Mouse (Mus musculus) monocyte, adult 5-6 weeks (primary cell): ENCODE measurements around the gene Mymx. TPM values are rescaled to one million over a fixed set of nuclear protein-coding genes. Genes with fewer than 3 reads are reported as not detected.

Experiments
- ATAC-seq: fragments of 153-309, 156-312 bp; replicated peaks from 2 replicates; pipeline ENCODE4 v1.8.0; 2017; ENCODE audit warnings: mild to moderate bottlenecking; ENCODE audit not compliant: low TSS enrichment, insufficient number of reproducible peaks, severe bottlenecking, poor library complexity, low FRiP score
- total RNA-seq: library from RNA; stranded (forward); fragments of 200-1000, 200-491, 200-594 nt; gene quantifications from 3 replicates; pipeline ENCODE4 v1.2.3, GENCODE M21; 2017

The Mymx gene
- total RNA-seq, 1 experiment from 2014 or later = not detected

DNA sequence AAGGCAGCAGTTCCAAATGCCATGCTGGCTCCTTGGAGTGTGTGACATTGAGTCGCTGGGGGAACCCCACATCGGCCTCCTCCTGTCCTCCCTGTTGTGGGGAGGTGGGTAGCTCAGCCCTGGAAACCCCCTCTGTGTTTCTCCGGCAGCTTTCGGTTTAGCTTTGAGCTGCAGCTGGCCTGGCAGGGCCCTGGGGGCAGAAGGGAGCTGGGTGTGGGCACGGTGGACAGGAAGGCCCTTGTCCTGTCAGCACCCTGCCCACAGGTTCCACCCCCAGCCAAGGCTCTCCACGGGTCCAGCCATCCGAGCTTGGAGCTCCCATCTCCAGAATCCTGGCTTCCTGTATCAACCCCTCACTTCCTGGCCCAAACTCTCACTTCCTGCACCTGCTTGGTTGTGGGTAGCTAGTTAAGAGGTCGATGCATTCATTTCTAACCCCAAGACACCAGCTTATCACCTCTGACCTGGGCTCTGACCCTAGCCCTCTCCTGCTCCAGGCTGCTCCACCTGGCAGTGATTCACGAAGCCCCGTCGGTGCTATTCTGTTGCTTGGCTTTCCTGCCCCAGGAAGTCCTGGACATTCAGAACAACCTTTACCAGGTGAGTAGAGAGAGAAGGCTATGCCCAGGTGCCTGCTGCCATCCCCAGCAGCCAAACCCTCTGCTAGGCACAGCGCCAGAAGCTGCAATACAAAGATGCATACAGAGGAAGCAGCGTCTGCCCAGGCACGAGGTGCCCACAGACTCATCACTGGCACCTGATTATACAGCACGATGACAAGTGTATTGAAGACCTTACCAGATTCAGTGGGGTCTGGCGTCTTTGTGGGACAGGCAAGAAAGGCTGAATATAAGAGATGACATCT lies 43.7 kb downstream of the Mymx start:
- ATAC-seq = no peak

DNA sequence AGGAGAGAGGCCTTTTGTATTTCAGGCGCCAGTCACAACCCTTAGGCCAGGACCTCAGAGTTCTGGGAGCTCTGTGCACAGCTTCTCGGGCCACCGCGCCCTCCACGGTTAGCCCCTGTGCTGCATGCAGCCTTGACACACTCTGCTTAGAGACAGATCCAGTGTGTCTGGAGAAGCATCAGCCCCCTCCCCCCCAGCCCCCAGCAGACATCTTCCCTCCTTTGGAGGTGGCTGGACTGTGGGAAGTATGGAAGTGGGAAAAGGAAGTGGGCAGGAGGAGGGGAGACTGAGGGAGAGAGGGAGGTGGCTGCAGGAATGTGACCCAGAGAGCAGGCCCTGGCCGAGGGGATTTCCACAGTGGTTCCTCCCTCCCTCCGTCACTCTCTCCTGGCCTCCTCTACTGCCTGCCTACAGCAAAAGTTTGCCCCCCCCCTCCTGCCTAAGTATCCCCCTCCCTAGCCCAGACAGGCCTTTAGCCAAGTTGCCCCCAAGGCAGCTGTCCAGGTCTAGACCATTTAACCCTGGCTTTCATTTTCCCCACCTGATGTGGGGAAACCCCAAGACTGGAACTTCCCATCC lies 44.6 kb downstream of the Mymx start:
- no peak for ATAC-seq

DNA sequence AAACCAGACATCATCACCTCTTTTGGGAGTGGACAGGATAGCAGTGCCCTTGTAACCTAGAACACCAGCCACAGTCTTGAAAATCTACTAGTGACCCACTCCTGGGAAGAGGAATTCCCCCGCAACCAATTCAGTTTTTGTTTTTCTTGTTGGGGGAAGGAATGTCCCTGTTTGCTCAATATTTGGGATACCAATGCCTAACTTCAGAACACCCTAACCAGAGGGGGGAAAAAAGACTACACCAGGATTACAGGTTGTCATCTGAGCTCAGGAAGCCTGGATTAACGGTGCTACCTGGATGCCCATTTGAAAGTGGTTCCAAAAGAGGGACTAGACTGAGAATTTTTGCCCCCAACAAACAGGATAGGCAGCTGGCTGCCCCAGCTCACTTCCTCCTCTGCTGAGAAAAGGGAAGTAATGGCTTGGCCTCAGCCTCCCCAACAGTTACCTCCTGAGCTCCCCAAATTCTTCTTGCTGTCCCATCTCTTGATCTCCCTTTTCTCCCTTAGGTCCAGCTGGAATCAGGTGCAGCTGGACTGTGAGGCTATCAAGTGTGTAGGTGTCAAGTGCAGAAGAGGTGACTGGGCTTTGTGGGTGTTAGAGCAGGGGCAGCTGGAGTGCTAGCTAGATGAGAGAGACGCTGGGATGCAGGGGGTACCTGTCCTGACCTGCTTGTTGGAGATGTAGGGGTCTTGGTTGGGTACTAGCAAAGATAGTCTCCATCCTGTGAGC lies 45.2 kb downstream of the Mymx start:
- 0 out of 2 replicates have a peak, but pooled peaks have one; percentile 16 for ATAC-seq

DNA sequence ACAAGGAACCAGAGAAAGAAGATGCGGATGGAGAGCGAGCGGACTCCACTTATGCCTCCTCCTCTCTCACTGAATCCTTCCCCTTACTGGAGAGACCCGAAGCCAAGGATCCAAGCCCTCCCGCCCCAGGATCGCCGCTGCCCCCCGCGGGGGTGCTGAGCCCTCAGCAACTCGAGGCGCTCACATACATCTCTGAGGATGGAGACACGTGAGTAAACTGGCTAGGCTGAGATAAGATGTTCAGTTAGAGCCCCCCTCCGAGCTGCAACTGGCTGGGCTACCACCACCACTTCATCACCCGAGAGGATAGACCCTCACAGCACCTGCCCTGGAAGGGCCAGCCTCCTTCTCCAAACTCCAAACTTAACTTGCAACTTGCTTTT lies 45.8 kb downstream of the Mymx start:
- no peak for ATAC-seq

DNA sequence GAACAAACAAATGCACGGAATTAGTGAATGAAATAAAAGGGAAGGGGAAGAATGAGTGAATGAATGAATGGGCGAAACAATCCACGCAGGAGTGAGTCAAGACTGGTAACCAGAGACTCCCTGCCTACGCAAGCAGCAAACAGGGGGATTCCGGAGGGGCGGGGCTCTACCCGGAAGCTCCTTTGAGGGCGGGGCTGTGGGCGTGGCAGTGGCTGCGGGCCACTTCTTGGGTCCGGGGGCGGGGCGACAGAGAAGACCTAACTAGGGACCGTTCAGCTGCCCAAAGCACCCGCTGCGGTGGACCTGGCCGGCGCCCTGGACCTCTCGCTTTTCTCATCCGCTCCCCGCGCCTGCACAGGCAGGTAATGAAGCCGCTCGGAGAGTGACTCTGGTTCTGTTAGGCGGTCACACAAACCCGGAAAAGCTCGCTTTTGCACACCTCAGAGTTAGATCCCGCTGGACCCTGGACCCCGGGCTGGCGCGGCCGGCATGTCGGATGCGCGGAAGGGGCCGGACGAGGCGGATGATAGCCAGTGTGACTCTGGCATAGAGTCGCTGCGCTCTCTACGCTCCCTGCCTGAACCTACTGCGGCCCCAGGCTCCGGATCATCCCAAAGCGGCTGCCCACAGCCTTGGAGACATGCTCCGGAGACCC lies 46.3 kb downstream of the Mymx start, which contains the start of gene Nfkbie:
Nfkbie (plus strand) TSS at position 252 of the 655 bp plus-strand sequence.
- peak; percentile 69 for ATAC-seq

DNA sequence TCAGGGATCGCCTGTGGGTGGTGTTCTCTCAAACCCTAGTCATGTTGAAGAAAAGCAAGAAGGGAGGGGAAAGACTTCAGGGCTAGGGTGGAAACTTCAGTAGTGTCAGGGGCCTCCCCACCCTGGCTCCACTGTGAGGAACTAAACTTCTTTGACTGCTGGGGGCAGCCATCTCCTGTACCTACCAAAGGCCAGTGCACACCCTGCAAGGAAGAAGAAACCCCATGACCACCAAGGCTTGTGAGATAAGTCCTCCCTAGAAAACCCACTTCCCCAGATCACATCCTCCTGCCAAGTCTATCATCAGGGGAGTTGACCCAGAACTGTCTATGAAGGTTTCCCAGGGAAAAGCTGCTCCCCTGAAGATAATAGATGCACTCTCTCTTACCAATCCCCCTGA lies 47.5 kb downstream of the Mymx start:
- no peak for ATAC-seq

DNA sequence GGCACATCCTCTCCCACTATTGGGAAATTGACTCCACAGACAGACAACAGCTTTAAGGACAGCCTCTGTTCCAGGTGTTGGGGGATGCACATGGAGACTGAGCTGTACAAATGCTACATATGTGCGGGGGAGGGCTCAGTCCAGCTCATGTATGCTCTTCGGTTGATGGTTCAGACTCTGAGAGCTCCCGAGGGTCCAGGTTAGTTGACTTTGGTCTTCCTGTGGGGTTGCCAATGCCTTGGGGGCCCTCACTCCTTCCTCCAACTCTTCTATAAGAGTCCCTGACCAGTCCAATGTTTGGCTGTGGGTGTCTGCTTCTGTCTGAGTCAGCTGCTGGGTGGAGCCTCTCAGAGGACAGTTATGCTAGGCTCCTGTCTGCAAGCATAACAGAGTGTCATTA lies 48.8 kb downstream of the Mymx start:
- ATAC-seq = no peak

DNA sequence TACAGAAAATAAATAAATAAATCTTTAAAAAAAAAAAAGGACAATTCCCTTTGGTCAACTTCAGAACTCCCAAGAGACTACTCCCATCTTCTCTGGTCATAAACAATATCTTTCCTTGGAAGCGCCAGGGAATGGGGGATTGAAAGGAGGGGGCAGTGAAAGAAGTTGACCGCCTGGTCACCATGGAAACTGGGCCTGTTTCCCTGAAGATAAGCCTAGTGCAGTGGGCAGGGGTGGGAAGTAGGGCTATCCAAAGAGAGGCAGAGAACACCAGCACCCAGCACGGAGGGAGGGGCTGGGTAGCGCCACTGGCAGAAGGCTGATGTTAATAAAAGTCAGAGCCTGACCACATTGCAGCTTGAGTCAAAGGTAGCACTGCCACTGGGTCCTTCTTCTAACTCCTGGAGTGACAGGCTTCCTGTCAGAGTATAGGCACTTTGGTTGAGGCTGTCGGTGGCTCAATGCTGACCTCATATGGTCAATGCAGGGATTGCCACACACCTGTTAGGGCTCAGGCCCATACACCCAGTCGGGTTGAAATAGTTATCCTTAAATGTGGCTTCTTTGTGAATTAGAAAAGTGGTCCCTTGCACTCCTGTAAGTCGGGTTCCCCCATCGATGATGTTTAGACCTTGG lies 50.0 kb downstream of the Mymx start:
- ATAC-seq = peak; percentile 70

DNA sequence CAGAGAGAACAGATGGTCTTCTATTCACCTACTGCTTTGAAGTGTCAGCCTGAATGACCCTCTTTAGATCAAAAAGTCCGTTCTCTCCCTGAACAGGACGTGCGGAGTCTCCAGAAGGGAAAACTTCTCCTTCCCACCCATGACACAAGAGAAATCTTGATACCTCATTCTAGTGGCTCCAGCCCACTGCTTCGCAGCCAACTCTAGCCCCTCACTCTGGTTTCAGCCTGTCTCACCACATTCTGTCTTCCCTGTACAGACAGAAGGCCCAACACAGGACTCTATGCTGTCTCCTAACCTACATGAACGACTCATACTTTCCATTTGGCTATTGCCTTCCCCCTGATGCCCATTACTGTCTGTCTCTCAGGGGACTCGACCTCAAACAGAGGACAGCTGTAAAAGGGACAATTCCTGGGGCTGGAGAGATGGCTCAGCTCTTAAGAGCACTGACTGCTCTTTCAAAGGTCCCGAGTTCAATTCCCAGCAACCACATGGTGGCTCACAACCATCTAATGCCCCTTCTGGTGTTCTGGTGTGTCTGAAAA lies 50.6 kb downstream of the Mymx start:
- no peak for ATAC-seq

Other genes starting within 250 kb of the Mymx start
- 104 to 149 TPM (median 135 TPM) in 3 replicates for gene Cdc5l, start 168.4 kb downstream of the Mymx start, total RNA-seq
- gene Spats1, start 126.7 kb downstream of the Mymx start, total RNA-seq = not detected in 3 replicates
- 3.1 to 5.3 TPM (median 4.3 TPM) in 3 replicates for gene Aars2, start 95.3 kb downstream of the Mymx start, total RNA-seq
- not detected in 3 replicates for gene Tcte1, start 78.7 kb downstream of the Mymx start, total RNA-seq
- gene Tmem151b, start 52.4 kb downstream of the Mymx start, total RNA-seq = 0.10 to 0.32 TPM in 2 of 3 replicates, not detected in the other
- gene Nfkbie, start 46.4 kb downstream of the Mymx start, total RNA-seq = 55.6 to 60.0 TPM (median 55.9 TPM) in 3 replicates
- 26.7 to 47.1 TPM (median 39.0 TPM) in 3 replicates for gene Slc35b2, start 38.2 kb downstream of the Mymx start, total RNA-seq
- gene Hsp90ab1, start 28.8 kb downstream of the Mymx start, total RNA-seq = 826 to 1,618 TPM (median 1,101 TPM) in 3 replicates
- 34.4 to 64.6 TPM (median 37.8 TPM) in 3 replicates for gene Slc29a1, start 2.5 kb downstream of the Mymx start, total RNA-seq
- gene Capn11, start 57.2 kb upstream of the Mymx start, total RNA-seq = 0.68 TPM in 1 of 3 replicates, not detected in the others
- gene Mrpl14, start 84.2 kb upstream of the Mymx start, total RNA-seq = 7.8 to 26.8 TPM (median 18.1 TPM) in 3 replicates
- gene Tmem63b, start 84.8 kb upstream of the Mymx start, total RNA-seq = 17.1 to 29.0 TPM (median 19.7 TPM) in 3 replicates
- gene 1600014C23Rik, start 131.7 kb upstream of the Mymx start, total RNA-seq = not detected in 3 replicates